Mouse (Mus musculus) CD4-positive naive resting alpha-beta T cell, adult 76 days (primary cell): Measurements from ENCODE around the gene 2010111I01Rik. TPM values are rescaled to one million over a fixed set of nuclear protein-coding genes. Genes with fewer than 3 reads are reported as not detected.

Source experiments
- total RNA-seq: library from RNA; stranded (reverse); gene quantifications from one replicate; pipeline ENCODE4 v1.2.4, GENCODE M21; 2023

The 2010111I01Rik gene
- total RNA-seq, result 118 TPM

DNA sequence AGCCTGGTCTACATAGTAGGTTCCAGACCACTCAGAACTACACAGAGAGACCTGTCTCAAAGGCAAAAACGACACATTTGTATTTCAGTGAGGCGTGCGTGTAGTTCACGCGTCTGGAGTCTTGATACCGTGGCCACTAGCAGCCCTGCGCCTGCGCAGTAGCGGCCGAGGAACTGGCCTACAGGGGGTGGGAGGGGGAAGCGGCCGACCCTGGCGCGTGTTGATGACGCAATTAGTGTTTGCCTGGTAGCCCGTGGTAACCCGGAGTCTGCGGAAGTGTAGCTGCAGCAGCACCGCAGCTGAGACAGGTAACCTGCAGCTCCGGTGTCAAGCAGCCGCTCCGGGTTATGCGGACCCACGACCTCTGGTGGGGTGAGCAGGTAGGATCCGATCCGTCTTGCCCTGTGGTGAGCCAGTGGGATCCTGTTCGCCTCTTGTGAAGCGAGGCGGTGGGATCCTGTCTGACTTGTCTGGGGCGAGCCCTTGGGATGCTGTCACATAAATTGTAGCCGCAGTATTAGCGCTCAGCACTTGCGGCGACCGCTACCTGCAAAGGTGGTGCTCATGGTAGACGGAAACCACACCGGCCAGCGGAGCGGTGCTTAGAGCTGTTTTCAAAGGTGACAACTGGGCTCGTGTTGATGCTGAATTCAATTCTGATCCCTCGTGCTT lies at the start of gene 2010111I01Rik:
2010111I01Rik (plus strand) TSS at position 254 of the 672 bp plus-strand sequence.

Other genes starting within 250 kb of the 2010111I01Rik start
- 6.3 TPM for gene Platr25, start 204.2 kb upstream of the 2010111I01Rik start, total RNA-seq
- 2.1 TPM for gene Gm5141, start 179.1 kb upstream of the 2010111I01Rik start, total RNA-seq
- gene Fbp2, start 106.5 kb upstream of the 2010111I01Rik start, total RNA-seq, result not detected
- gene Fbp1, start 76.6 kb upstream of the 2010111I01Rik start, total RNA-seq, result not detected